Mouse (Mus musculus): ENCODE data around the gene Gm28372. TPM values are rescaled to one million over a fixed set of nuclear protein-coding genes. Genes with fewer than 3 reads are reported as not detected.

The Gm28372 gene
- total RNA-seq, 1 experiment from 2014 or later: not detected

GRCm38 (mm10) chr2:130406178-130406577 lies 1.1 kb downstream of the Gm28372 start, which contains the start of gene Tmem239:
Tmem239 (plus strand) TSS chr2:130406478.
- ATAC-seq (replicated peaks; ENCODE audit: insufficient number of reproducible peaks, low FRiP score, low TSS enrichment, poor library complexity, severe bottlenecking): no peak

DNA sequence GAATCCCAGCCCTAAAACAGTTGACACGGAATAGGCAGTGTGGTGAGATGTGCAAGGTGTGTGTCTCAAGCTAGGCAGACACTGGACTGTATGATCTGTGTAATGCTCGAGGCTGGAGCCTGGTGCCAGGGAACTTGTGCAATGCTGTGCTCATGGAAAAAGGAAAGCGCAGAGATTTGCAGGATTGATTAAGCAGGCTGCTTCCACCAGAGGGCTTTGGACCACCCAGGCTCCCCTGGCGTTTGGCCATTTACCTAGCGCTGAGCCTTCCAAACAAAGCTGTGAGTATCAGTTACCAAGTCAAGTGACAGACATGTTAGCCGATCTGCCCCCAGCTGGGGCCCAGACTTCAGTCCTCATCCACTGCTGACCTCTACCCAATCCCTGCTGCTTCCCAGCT lies 3.2 kb downstream of the Gm28372 start:
- no peak for ATAC-seq (replicated peaks; ENCODE audit: insufficient number of reproducible peaks, low FRiP score, low TSS enrichment, poor library complexity, severe bottlenecking)

GRCm38 (mm10) chr2:130411558-130412495 lies 6.8 kb downstream of the Gm28372 start:
- peak; percentile 79 for ATAC-seq (replicated peaks; ENCODE audit: insufficient number of reproducible peaks, low FRiP score, low TSS enrichment, poor library complexity, severe bottlenecking)

DNA sequence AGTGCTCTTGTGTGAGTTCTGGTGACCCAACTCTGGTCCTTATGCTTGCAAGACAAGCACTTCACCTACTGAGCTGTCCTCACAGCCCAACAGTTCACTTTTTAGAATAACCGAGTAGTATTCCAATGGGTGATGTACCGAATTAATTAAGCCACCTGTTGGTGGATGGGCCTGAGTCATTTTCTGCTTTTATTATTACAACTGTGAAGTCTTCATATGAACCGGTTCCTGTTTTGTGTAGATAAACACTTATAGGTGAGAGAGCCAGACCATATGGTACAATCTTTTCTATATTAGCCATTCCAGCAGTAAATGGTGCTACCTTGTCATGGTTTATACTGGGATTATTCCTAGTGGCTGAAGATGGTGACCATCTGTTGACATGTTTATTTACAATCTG lies 7.7 kb downstream of the Gm28372 start:
- no peak for ATAC-seq (replicated peaks; ENCODE audit: insufficient number of reproducible peaks, low FRiP score, low TSS enrichment, poor library complexity, severe bottlenecking)

DNA sequence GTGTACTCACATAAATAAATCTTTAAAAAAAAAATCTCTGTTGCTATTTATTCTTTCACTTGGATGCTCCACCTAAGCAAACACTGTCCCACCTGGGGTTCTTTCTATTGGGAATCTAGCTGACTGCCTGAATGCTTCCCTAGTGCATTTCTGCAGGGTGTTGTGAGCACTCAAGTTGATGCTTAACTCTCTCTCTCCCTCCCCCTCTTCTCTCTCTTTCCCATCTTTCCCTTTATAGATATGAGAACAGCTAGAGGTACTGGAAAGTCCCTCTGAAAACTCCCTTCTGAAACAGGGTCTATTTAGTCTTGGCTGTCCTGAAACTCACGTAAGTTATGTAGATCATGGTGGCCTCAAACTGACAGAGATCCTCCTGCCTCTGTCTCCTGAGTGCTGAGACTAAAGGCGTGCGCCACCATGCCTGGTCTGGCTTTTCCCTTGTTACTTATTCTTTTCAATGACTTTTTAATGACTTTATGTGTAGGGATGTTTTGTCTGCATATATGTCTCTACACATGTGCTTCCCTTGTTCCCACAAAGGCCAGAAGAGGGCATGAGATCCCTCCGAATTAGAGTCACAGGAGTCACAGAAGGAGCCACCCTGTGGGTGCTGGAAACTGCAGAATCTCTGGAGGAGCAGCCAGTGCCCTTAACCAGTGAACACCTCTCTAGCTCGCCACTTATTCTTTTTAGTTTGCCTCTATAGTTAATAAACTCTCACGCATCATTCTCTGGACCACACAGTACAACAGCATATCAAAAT lies 9.2 kb downstream of the Gm28372 start:
- ATAC-seq (replicated peaks; ENCODE audit: insufficient number of reproducible peaks, low FRiP score, low TSS enrichment, poor library complexity, severe bottlenecking): no peak

GRCm38 (mm10) chr2:130421781-130422620 lies 17.0 kb downstream of the Gm28372 start:
- no peak for ATAC-seq (replicated peaks; ENCODE audit: insufficient number of reproducible peaks, low FRiP score, low TSS enrichment, poor library complexity, severe bottlenecking)

- ATAC-seq (replicated peaks; ENCODE audit: insufficient number of reproducible peaks, low FRiP score, low TSS enrichment, poor library complexity, severe bottlenecking): peak; percentile 3; the same call in 1 of the 2 replicates
These were observed 18.5 kb downstream of the Gm28372 start for GRCm38 (mm10) chr2:130423397-130424125.

- peak; percentile 85 for ATAC-seq (replicated peaks; ENCODE audit: insufficient number of reproducible peaks, low FRiP score, low TSS enrichment, poor library complexity, severe bottlenecking)
These were observed 19.3 kb downstream of the Gm28372 start, which contains the start of the genes Vps16 and Pced1a for GRCm38 (mm10) chr2:130424126-130424853. Vps16 (plus strand) TSS chr2:130424339. Pced1a (minus strand) TSS chr2:130424701.

- no peak for ATAC-seq (replicated peaks; ENCODE audit: insufficient number of reproducible peaks, low FRiP score, low TSS enrichment, poor library complexity, severe bottlenecking)
These were observed 20.1 kb downstream of the Gm28372 start for GRCm38 (mm10) chr2:130425112-130425511.

DNA sequence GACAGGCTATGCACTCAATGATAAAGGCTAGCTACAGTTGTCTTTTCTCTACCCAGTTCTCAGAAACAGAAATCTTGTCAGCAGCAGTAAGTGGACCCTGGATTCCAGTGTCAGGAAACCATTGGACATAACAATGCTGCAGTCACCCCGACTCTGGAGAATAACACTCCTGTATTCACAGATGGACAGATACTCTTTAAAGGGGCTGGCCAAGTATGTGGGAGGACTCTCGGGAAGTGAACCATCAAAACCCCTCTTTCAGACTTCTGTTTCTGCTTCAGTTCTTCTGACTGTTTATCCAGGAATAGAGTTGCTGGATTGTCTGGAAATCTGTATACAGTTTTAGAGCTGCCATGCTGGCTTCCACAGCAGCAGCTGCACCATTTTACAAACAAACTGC lies 24.8 kb downstream of the Gm28372 start:
- no peak for ATAC-seq (replicated peaks; ENCODE audit: insufficient number of reproducible peaks, low FRiP score, low TSS enrichment, poor library complexity, severe bottlenecking)

GRCm38 (mm10) chr2:130430484-130430883 lies 25.4 kb downstream of the Gm28372 start:
- ATAC-seq (replicated peaks; ENCODE audit: insufficient number of reproducible peaks, low FRiP score, low TSS enrichment, poor library complexity, severe bottlenecking): no peak

- ATAC-seq (replicated peaks; ENCODE audit: insufficient number of reproducible peaks, low FRiP score, low TSS enrichment, poor library complexity, severe bottlenecking): no peak
These were observed 27.1 kb downstream of the Gm28372 start for GRCm38 (mm10) chr2:130432157-130432556.

GRCm38 (mm10) chr2:130433152-130433551 lies 28.1 kb downstream of the Gm28372 start:
- ATAC-seq (replicated peaks; ENCODE audit: insufficient number of reproducible peaks, low FRiP score, low TSS enrichment, poor library complexity, severe bottlenecking): peak; percentile 59; the same call in 1 of the 2 replicates

DNA sequence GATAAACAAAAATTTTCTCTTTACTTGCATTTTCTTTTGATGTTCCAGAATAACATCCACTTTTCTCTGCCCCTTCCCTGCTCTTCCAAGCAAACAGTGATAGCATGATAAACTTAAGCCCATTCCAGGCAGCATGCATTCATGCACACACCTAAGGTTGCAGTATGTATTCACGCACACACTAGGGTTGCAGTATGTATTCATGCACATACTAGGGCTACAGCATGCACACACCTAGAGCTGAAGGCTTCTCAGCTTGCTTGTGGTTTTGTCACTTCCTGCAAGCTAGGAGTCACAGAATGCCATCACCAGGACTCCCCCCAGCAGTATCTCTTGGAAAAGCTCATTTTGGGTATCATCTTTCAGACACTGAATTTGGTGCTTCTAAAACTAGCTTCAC lies 31.7 kb downstream of the Gm28372 start:
- no peak for ATAC-seq (replicated peaks; ENCODE audit: insufficient number of reproducible peaks, low FRiP score, low TSS enrichment, poor library complexity, severe bottlenecking)

DNA sequence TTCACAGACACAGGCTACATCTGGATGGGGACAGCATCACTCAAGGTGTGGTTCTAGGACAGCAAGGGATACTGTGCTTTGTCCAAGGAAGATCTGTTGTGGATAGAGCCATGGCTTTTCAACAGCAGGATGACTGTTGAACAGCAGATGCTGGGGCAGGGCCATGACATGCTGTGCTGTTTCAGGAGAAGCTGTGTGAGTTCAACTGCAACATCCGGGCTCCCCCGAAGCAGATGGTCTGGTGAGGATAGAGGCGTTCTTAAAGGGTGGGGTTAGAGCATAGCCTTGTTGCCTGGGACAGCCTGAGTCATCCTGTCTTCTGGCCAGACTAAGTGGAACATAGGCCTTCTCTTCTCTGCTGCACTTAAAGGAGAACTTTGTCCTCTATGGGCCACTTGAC lies 33.8 kb downstream of the Gm28372 start:
- ATAC-seq (replicated peaks; ENCODE audit: insufficient number of reproducible peaks, low FRiP score, low TSS enrichment, poor library complexity, severe bottlenecking): no peak

DNA sequence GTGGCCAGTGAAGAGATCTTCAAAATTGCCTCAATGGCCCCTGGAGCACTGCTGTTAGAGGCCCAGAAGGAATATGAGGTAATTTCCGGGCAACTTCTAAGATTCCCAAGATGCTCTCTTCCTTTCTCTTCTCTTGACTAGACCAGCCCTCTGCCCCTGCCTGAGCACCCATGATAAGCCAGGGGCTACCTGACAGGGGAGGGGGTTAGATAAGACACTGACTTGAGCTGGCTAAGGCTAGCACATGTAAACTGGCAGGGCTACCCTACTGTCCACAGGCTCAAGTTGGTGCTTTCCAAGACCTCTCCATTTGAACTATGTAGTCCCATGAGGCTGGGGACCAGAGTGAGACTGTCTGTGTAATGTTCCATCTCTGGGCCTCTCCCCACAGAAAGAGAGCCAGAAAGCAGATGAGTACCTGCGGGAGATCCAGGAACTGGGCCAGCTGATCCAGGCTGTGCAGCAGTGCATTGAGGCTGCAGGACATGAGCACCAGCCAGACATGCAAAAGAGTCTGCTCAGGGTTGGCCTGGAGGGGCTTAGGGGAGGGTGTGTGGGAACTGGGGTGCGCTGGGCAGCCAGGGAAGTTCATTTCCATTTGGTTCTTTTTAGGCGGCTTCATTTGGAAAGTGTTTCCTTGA lies 34.9 kb downstream of the Gm28372 start:
- no peak for ATAC-seq (replicated peaks; ENCODE audit: insufficient number of reproducible peaks, low FRiP score, low TSS enrichment, poor library complexity, severe bottlenecking)

- ATAC-seq (replicated peaks; ENCODE audit: insufficient number of reproducible peaks, low FRiP score, low TSS enrichment, poor library complexity, severe bottlenecking): no peak
These were observed 37.1 kb downstream of the Gm28372 start for GRCm38 (mm10) chr2:130442162-130442561.

Data from monocyte, adult 5-6 weeks (primary cell).